Mouse (Mus musculus) kidney, adult 8-10 months (tissue): ENCODE measurements around the gene Plekhm1.

Source experiments
- DNase-seq, 2 experiments: peaks; one replicate each; pipeline ENCODE4 v3.0.0; 2022

Gene Plekhm1

GRCm38 (mm10) chr11:103360661-103361081 is 51.8 kb downstream of the Plekhm1 start:
- DNase-seq, result no peak

DNA sequence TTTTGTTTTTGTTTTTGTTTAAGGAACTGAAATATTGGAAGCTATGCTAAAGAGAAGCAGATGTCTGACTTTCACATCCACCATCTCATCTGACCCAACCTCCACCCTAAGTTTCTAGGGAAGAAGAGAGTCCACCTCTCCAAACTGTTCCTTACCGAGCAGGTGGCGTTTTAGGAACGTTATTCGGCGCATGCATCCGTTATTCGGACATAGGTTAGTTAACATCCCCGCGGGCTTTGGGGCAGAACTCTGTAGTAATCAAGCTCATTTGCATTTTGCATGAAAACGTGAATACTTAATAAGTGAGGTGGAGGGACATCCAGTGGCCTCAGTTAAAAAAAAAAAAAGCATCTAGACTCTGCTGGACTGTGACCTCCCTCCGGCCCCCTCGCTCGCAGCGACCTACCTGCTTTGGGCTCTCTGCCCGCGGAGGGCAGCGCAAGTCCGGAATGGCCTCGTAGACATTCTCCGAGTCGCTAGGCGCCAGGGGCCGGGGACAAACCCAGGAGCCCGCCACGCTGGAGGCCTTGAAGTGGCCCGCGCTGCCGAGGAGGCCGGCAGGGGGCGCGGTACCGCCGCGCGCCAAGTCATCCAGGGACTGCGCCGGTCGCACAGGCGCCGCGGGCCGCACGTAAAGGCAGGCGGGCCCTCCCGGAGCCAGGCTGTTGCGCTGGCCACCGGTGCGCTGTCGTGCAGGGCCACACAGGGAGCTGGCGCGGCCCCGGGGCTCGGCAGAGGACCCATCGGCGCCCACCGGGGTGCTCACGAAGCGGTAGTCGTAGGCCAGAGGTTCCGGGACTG is 52.4 kb downstream of the Plekhm1 start:
- DNase-seq, result peak; percentile 82 to 86

DNA sequence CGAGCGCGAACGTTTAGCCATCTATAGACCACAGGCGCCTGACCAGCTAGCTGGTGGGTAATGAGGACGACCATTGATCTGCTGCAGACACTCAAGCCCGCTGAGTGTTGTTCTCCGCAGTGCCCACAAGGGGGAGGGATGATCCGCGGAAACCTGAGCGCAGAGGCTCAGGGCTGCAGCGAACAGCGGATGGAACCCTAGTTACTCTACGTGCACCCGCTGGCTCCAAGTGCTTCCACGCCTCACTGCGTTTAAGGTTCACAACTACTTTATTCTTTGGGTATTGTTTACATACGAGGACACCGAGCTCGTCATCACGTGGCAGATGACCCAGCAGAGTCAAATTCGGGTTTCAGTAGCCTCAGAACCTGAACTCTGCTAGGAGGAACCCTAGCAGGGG is 53.4 kb downstream of the Plekhm1 start:
- DNase-seq, result peak; percentile 63 to 73

DNA sequence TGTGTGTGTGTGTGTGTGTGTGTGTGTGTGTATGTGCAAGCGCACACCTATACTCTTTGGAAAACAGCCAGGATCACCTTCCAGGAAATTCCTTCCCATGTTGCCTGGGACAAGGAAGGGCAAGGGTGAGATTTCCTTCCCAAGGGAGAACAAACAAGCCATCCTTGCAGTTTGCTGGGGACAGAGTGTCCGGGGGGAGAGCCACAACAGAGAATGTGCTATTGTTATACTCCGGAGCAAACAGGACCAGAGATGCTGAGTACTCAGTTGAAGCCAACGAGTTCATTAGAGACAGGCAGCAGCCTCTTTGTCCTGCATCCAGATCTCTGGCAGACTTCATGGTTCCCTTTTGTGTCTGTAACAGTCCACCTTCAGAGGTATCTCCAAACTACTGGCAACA is 54.2 kb downstream of the Plekhm1 start:
- no peak for DNase-seq

DNA sequence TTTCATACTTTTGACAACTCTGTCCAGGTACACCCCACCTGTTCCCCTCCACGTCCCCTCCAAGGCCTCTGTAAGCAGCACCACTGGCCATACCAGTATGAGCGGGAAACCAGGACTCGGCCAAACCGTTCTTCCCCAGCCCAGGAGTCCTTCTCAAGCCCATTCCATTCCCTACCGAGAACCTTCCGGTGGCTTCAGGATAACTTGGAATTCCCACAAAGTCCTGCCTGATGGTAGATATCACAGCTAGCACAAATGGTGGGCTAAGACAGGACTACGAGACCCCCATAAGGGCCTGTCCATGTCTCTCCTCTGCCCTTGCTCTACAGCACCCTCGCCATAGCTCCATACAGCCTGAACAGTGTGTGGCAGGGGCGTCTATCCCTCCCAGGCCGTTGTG is 54.8 kb downstream of the Plekhm1 start:
- DNase-seq, result no peak

GRCm38 (mm10) chr11:103356938-103357670 is 55.4 kb downstream of the Plekhm1 start:
- no peak for DNase-seq

DNA sequence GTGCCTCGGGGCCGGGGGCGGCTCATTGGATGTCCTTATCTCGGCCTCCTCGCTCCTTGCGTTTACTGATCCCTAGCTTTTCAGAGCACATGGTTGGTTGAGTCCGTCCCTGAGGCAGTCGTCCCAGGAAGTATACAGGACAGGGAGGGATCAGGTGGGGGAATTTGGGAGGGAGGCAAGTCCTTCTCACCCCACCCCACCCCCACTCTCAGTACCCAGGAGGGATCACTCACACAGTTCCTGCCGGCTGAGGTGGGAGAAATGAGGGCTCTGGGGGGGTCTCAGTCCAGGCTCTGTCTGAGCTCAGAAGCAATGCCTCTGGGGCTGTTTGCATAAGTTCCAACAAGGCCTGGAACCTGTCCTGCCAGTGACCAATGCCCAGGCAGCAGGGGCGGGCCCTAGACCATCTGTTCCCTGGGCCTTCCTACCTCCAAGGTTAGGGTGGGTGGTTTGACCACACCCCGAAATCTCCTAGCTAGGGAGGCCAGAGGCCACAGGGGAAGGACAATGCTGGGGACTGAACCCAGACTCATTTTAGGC is 56.4 kb downstream of the Plekhm1 start:
- DNase-seq, result peak; percentile 75 to 81

- peak; percentile 86 to 92 for DNase-seq
Observed at GRCm38 (mm10) chr11:103355251-103355650, 57.2 kb downstream of the Plekhm1 start.

GRCm38 (mm10) chr11:103354033-103354432 is 58.5 kb downstream of the Plekhm1 start:
- no peak for DNase-seq

DNA sequence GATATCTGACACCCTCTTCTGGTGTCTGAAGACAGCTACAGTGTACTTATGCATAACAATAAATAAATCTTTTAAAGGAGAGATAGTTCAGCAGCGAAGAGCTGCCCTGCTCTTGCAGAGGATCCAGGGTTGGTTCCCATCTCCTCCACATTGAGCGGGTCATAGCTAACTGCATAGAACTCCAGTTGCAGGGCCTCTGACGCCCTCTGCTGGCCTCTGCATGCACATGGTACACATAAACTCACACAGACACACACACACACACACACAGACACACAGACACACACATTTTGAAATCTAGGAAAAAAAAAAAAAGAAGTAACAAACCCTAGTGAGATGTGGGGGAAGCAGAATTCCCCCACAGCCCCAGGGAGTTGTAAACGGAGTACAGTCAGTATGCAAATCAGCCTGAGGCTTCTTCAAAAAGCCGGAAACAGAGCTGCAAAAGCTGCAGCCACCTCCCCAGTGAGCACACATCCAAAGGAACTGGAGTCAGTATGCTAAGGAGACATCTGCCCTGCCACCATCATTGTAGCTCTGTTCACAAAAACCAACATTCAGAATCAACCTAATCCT is 60.2 kb downstream of the Plekhm1 start:
- DNase-seq, result no peak

GRCm38 (mm10) chr11:103350711-103351315 is 61.7 kb downstream of the Plekhm1 start:
- DNase-seq, result no peak

GRCm38 (mm10) chr11:103349699-103350098 is 62.8 kb downstream of the Plekhm1 start:
- DNase-seq, result no peak

DNA sequence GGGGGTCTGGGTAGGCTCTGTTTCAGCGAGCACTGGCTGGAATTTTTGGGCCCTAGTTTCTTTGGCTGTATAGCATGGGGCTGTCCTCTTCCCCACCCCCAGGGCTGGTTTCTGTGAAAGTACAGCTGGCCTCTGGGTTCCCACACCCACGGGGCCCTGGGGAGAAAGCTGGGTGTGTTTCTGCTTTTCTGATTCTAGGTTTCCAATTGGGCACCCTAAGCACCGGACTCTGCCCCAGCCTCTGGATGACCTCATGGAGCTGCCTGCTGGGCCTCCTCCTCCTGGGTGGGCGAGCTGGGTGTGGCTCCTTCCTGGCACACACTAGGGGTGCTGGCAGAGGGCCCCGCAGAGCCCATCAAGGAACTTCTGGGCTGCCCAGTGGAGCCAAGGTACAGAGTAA is 65.8 kb downstream of the Plekhm1 start:
- DNase-seq, result peak; percentile 90 to 94

DNA sequence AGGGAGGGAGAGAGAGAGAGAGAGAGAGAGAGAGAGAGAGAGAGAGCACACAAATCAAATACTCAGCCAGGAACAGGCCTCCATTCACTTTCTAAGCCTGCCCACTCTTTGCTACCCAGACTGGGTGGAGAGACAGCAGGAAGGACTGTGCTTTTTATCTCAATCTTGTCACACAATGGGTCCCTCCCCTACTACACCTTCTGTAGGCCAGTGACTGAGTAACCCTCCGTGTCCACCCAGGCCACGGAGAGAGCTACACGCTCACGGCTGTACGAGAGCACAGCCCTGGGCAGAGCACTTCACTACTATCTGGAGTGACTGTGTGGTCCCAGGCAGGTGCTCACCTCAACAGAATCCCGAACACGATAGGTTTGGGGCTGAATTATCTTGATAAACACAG is 66.3 kb downstream of the Plekhm1 start:
- DNase-seq, result no peak

DNA sequence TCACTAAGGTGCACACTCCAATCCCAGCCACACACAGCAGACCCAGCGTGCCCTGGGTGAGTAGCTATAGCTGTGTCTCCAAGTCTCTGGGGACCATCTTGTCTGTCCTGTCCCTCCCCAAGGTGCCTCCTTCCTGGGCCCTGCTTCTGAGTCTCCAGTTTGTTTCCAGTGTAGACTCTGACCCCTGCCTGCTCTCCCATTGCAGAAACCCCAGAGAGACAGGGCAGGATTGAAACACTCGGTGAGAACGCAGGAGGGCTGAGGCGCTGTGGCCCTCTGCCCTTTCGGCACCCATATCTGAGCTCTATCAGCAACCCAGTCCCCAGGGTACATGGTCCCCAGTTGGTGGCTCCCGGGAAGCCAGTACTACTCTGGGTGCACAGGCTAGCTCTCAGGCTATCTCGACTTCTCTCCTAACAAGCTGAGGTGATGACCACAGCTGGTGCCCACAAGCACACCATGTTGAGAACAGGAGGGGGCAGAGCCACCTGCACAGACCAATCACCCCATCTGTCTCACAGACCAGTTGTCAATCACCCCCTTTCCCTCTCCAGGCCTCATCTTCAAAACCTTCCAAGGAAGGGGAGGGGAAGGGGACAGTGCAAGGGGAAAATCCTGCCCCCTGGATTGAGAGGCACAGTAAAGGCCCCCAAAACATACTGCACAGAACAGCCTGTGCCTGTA is 66.9 kb downstream of the Plekhm1 start:
- no peak for DNase-seq

DNA sequence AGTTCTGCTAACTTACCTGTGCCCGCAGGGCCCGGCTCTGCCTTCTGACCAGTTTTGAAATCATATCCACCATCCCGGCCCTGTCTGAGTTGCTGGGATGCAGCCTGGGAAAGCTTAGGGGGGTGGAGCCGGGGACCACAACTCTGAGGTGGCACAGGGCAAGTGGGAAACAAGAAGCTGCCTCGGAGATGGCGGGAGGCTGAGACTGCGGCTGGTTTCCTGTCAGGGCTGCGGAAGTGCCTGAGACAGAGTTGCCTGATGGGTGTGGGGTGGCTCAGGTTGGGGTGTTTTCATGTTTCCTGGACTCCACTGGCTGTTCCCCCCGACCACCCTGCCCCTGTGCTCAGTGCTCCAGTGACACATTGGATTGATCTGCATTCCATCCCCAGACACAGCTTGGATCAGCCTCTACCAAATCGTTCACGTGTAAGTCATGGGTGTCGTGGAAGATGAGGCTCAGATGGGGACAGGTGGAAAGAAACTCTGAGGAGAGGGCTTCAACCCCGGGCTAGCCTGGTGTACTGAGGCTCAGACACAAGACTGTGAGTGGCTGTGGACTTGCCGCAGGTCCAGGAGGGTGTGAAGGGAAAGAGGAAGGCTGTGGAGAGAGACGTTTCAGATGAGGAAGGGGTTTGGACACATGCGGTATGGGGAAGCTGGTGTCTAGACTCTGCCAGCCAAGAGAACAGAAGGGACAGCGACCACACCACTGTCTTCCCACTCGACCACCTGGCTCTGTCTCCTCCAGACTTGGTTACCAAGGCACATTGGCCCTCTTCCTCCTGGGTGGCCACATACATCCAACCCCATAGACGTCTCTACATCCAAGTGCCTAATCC is 67.8 kb downstream of the Plekhm1 start:
- no peak for DNase-seq

DNA sequence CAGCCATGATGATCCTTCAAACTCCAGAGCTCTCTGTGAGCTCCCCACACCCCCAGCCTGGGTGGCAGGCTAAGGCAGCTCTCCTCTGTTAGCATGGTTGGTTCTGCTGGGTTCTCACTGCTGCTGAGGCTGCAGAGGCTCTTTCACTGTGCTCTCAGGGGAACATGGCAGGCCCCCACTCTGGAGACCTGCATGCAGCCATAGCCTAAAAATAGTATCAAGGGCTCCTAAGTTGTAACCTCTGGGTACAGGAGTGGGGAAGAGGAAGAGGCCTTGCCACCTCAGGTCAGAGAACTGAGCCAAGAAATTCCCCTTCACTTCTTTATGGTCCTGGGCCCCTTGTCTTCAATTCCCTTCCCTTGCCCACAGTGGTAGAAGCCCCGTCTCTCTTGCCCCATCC is 68.6 kb downstream of the Plekhm1 start:
- DNase-seq, result no peak

GRCm38 (mm10) chr11:103343063-103343462 is 69.4 kb downstream of the Plekhm1 start:
- DNase-seq, result no peak

DNA sequence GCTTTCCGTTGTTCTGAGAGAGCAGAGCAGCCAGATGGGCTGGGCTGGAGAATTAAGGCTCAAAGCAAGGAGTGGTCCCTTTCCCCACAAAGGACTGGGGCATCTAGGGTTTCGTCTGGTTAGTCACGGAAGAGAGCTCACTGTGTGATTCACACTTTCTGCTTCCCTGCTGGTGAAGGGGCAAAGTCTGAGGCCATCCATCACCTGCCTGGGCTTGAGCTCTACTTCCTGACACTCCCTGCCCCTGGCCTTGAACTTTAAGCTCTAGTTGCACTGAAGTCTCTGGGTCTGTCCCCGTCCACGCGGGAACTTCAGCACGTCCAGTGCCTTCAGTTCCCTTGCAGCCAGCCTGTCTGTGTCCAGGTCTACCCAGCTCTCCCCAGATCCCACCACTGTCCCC is 71.8 kb downstream of the Plekhm1 start:
- peak; percentile 84 to 88 for DNase-seq

- no peak for DNase-seq
Observed at GRCm38 (mm10) chr11:103340130-103340529, 72.4 kb downstream of the Plekhm1 start.

- DNase-seq, result peak; percentile 85 to 86
Observed at GRCm38 (mm10) chr11:103339414-103340119, 72.9 kb downstream of the Plekhm1 start.
